Mouse (Mus musculus) forebrain, embryonic 12.5 days (tissue): ENCODE measurements around the gene Msh5. TPM values are rescaled to one million over a fixed set of nuclear protein-coding genes. Genes with fewer than 3 reads are reported as not detected.
"Not testable (repeated sequence)": the region's sequence is repeated elsewhere in the genome, so short reads cannot be mapped to it uniquely, and the experiment has no call there.

Experiments used
- ATAC-seq: fragments of 200-750 bp; cut with Nextera tagmentation; 2 replicates; pipeline ENCODE4 v1.8.0; 2017; ENCODE audit warnings: moderate TSS enrichment; ENCODE audit not compliant: low FRiP score
- H3K27ac ChIP-seq: fragments of 300-500 bp; sonication (generic); 2 replicates; pipeline ENCODE4 v1.5.1; 2016; ENCODE audit warnings: mild to moderate bottlenecking
- H3K27me3 ChIP-seq: fragments of 300-500 bp; sonication (generic); 2 replicates; pipeline ENCODE4 v1.6.1; 2016; ENCODE audit warnings: mild to moderate bottlenecking
- H3K36me3 ChIP-seq: fragments of 300-500 bp; sonication (generic); replicated peaks from 2 replicates; pipeline ENCODE4 v1.6.1; 2016; ENCODE audit warnings: mild to moderate bottlenecking
- H3K4me1 ChIP-seq: fragments of 300-500 bp; sonication (generic); 2 replicates; pipeline ENCODE4 v1.6.1; 2016
- H3K4me2 ChIP-seq: fragments of 300-500 bp; sonication (generic); 2 replicates; pipeline ENCODE4 v1.6.1; 2016; ENCODE audit warnings: mild to moderate bottlenecking, moderate library complexity
- H3K4me3 ChIP-seq: fragments of 300-500 bp; sonication (generic); replicated peaks from 2 replicates; pipeline ENCODE4 v1.5.1; 2016; ENCODE audit warnings: mild to moderate bottlenecking
- H3K9ac ChIP-seq: fragments of 300-500 bp; sonication (generic); 2 replicates; pipeline ENCODE4 v1.6.1; 2016; ENCODE audit warnings: mild to moderate bottlenecking
- H3K9me3 ChIP-seq: fragments of 300-500 bp; sonication (generic); 2 replicates; pipeline ENCODE4 v1.6.1; 2016
- WGBS: fragments of 180-500 bp; shearing (Covaris S2); methylation state at CpG from one replicate; pipeline ENCODE4 v1.1.7; 2016; 5-methylcytosine and 5-hydroxymethylcytosine counted together
- polyA plus RNA-seq: library from polyadenylated mRNA; unstranded; fragments of >200 nt; fragmentation: Nextera tagmentation; extraction: Ambion mirVana; gene quantifications from 2 replicates; pipeline ENCODE4 v1.2.1, GENCODE M21; 2016

The Msh5 gene
- polyA plus RNA-seq, 1 experiment from 2014 or later: 5.3 TPM

DNA sequence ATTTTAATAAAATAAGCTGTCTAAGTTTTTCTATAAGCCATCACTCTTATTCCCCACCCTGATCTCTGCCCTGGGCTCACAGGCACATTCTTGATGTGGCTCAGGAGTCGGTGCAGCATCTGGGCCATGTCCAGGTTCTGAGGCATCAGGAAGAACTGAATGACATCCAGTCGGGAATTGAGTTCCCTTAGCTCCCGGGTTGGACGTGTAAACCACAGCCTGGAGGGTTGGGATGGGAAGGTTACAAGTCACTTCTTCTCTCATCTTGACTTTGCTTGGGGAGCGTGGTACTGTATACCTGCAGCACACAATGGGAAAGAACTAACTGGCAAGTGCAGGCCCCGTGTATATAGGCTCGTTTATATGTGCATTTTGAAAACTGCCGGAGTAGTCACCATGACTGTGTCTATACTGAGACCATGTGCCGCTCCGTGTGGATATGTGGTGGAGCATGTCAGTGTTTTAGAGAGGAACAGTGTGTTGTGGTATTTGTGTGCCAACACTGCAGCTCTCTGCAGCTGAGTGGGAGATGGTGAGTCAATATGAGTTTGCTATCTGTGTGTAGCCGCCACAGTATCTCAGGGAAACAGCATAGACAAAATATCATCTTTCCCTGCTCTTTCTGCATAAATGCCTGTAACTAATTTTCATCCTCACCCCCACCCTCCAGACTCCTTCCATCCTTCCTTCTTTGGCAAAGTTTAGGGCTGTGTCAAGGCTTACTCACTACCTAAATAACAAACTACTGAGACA, 7.2 kb downstream of the Msh5 start:
- H3K4me2 ChIP-seq: no peak overlapping the region
- H3K36me3 ChIP-seq: no peaks in the 10 kb centered on the region
- no peaks in the 10 kb centered on the region for H3K27me3 ChIP-seq
- ATAC-seq: no peak
- H3K27ac ChIP-seq: no peak overlapping the region
- H3K4me1 ChIP-seq: no peaks in the 10 kb centered on the region
- H3K9me3 ChIP-seq: no peaks in the 10 kb centered on the region
- no peak overlapping the region for H3K4me3 ChIP-seq
- H3K9ac ChIP-seq: no peak overlapping the region
- 90% methylated on average over 11 of the region's 11 CpGs for WGBS

DNA sequence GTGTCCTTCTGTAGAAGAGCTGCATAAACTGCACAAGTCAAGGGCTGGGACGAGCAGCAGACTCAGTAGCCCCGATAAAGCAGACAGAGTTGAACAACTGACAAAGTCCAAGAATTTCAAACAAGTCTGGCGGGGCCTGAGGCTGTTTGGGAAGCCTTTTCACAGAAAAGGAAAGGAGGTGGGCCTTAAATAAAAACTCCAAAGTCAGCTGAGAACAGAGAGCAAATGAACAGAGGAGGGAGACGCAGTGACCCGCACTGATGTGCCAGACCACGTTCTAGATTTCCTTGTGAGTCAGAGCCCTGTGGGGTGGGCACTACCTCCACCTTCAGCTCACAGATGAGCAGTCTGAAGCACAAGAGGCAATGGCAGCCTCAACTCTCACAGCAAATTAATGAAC, 11.6 kb downstream of the Msh5 start:
- ATAC-seq: no peak
- H3K27ac ChIP-seq: no peak overlapping the region
- WGBS: 86% methylated on average over 6 of the region's 6 CpGs

DNA sequence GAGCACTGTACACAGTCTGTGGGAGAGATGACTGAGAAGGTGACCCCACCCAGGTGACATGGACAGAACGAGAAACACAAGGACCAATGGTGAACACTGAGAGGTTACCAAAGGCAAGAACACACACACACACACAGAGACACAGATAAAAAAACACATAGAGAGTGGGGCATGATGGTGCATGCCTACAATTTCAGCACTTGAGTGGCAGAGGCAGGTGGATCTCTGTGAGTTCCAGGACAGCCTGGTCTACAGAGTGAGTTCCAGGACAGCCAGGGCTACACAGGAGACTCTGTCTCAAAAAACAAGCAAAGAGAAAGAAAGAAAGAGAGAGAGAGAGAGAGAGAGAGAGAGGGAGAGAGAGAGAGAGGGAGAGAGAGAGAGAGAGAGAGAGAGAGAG, 12.8 kb downstream of the Msh5 start:
- H3K27me3 ChIP-seq: not testable (repeated sequence)

More for the DNA sequence above, 11.6 kb downstream of the Msh5 start:
- no peak overlapping the region for H3K4me3 ChIP-seq
- no peak overlapping the region for H3K4me2 ChIP-seq
- no peaks in the 10 kb centered on the region for H3K9me3 ChIP-seq
- no peak overlapping the region for H3K9ac ChIP-seq
- no peaks in the 10 kb centered on the region for H3K36me3 ChIP-seq
- H3K4me1 ChIP-seq: peaks cover 6% of the 10 kb centered on the region
- H3K27me3 ChIP-seq: no peaks in the 10 kb centered on the region

GRCm38 (mm10) chr17:35032323-35032870, 14.1 kb downstream of the Msh5 start:
- Histone ChIP-seq H3K9me3 (no peaks in the 10 kb centered on the region), H3K4me3 (no peak overlapping the region), H3K4me2 (no peak overlapping the region), H3K27me3 (no peaks in the 10 kb centered on the region), H3K9ac (no peak overlapping the region), H3K4me1 (peaks cover 19% of the 10 kb centered on the region), H3K36me3 (no peaks in the 10 kb centered on the region), H3K27ac (no peak overlapping the region)
- no peak for ATAC-seq
- WGBS: 79% methylated on average over 8 of the region's 8 CpGs

More for the DNA sequence above, 12.8 kb downstream of the Msh5 start:
- 78% methylated on average over 1 of the region's 1 CpGs for WGBS
- not testable (repeated sequence) for H3K9ac ChIP-seq, H3K27ac ChIP-seq, H3K4me2 ChIP-seq, ATAC-seq, H3K4me1 ChIP-seq, H3K9me3 ChIP-seq, H3K4me3 ChIP-seq, H3K36me3 ChIP-seq

DNA sequence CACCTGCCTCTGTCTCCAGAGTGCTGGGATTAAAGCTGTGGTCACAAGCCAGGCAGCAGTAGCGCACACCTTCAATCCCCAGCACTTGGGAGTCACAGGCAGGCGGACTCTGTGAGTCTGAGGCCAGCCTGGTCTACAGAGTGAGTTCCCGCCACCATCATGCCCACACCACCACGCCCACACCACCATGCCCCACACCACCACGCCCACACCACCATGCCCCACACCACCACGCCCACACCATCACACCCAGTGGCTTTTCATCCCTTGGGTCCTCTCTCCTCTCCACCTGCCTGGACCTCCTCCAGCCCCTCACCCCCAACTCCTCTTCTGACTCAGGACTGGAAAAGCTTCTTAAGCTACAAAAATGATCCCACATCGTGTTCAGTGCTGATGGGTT, 14.7 kb downstream of the Msh5 start:
- Histone ChIP-seq H3K27me3 (no peaks in the 10 kb centered on the region), H3K9me3 (no peaks in the 10 kb centered on the region), H3K4me3 (no peak overlapping the region), H3K9ac (no peak overlapping the region), H3K4me1 (peaks cover 24% of the 10 kb centered on the region), H3K27ac (no peak overlapping the region), H3K36me3 (no peaks in the 10 kb centered on the region), H3K4me2 (no peak overlapping the region)
- 82% methylated on average over 7 of the region's 7 CpGs for WGBS
- ATAC-seq: no peak

- H3K4me2 ChIP-seq: no peak overlapping the region
- no peaks in the 10 kb centered on the region for H3K27me3 ChIP-seq
- H3K9ac ChIP-seq: no peak overlapping the region
- ATAC-seq: no peak
- H3K4me3 ChIP-seq: no peak overlapping the region
- no peaks in the 10 kb centered on the region for H3K9me3 ChIP-seq
- no peak overlapping the region for H3K27ac ChIP-seq
- WGBS: 90% methylated on average over 11 of the region's 11 CpGs
- H3K36me3 ChIP-seq: no peaks in the 10 kb centered on the region
- H3K4me1 ChIP-seq: peaks cover 28% of the 10 kb centered on the region
Observed at GRCm38 (mm10) chr17:35031272-35031671, 15.3 kb downstream of the Msh5 start.

DNA sequence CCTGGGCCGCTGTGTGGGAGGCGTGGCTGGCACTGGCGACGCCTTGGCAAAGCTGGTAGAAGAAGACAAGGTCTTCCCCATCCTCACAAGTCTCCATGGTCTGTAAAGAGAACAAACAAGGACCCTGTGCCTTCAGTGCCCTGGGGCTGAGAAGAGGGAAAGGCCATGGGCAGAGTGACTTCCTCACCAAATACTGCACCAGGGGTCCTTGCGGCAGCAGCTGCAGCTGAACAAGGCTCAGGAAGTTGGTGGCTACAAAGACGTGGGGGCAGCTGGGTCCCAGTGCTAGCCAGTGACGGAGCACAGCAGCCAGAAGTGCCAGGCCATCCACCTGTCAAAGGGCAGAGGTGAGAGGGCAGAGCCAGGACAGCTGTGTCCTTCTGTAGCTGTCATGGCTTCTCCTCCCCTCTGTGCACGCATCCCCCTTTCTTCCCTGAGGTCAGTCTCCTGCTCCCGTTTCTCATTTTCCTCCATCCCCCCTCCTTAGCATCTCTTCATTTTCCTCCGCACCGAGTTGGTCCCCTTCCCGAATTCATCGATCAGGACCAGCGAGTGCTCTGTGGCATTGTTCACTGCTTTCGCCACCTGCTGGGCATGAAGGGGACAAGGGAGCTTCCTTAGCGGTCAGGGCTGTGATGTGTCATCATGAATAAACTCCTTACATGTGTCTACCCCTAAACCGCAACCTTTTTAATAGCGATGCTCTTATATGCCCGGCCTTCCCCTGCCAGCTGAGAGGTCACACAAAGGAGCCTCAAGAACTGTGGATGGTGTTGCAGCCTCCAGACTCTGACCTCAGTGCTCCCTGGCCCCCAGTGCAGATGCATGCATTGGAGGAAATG, 16.6 kb downstream of the Msh5 start:
- H3K4me3 ChIP-seq: no peak overlapping the region
- H3K36me3 ChIP-seq: no peaks in the 10 kb centered on the region
- peak overlapping the region; percentile 19 for H3K4me2 ChIP-seq
- 30% methylated on average over 19 of the region's 19 CpGs for WGBS
- no peak overlapping the region for H3K27ac ChIP-seq
- peaks cover 32% of the 10 kb centered on the region for H3K4me1 ChIP-seq
- H3K9me3 ChIP-seq: no peaks in the 10 kb centered on the region
- no peak overlapping the region for H3K9ac ChIP-seq
- no peaks in the 10 kb centered on the region for H3K27me3 ChIP-seq
- ATAC-seq: no peak

GRCm38 (mm10) chr17:35028315-35028714, 18.2 kb downstream of the Msh5 start:
- no peak for ATAC-seq
- Histone ChIP-seq H3K4me3 (no peak overlapping the region), H3K4me1 (peaks cover 35% of the 10 kb centered on the region), H3K27me3 (no peaks in the 10 kb centered on the region), H3K36me3 (no peaks in the 10 kb centered on the region), H3K9me3 (no peaks in the 10 kb centered on the region), H3K4me2 (no peak overlapping the region), H3K9ac (no peak overlapping the region), H3K27ac (no peak overlapping the region; the same call in 1 of the 2 replicates)
- 79% methylated on average over 2 of the region's 2 CpGs for WGBS

DNA sequence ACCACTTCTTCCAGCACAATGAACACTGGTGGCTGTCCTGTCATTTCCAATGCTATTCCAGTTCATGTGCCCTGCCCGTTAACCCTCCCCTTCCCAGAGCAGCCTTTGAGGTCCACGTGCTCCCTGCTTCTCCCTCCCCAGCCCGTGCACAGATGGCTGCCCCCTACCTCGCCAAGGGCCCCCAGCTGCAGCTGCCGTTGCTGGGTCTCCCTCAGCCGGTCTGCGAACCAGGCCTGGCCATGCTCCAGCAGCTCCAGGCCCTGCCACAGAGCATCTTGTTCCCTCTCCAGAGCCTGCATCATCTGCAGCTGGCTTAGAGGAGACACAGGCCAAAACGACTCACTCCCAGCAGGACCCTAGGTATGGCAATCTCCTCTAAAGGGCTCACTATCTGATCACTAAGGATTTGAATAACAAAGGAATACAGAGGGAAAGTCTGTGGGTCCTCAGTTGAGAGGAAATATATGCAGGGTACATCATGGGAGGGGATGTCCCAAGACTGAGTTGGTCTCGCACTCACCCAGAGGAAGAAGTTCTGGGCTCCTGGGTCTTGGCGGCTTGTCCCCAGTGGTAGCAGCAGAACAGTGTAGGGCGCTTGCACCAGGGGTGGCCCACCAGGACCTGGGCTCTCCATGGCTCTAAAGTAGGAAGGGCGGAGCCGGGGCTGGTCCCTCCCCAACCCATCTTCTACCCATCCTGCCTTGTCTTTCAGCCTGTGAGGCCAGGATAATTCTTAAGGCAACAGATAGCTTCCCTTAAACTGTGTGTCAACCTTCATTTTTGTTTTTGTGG, 19.1 kb downstream of the Msh5 start, which contains the start of gene Sapcd1:
Gene Sapcd1, minus strand, starts transcription at position 740 of the 792 bp plus-strand sequence.
- H3K4me3 ChIP-seq: peak within 1 kb of the TSS; percentile 6; the same call in 1 of the 2 replicates
- H3K36me3 ChIP-seq: no peaks in the 10 kb centered on the region
- H3K27me3 ChIP-seq: no peaks in the 10 kb centered on the region
- peak within 1 kb of the TSS; percentile 30; the same call in 1 of the 2 replicates for H3K9ac ChIP-seq
- H3K9me3 ChIP-seq: no peaks in the 10 kb centered on the region
- 29% methylated on average over 13 of the region's 13 CpGs for WGBS
- H3K4me1 ChIP-seq: peaks cover 35% of the 10 kb centered on the region
- H3K27ac ChIP-seq: peak within 1 kb of the TSS; percentile 84
- H3K4me2 ChIP-seq: peak within 1 kb of the TSS; percentile 38
- peak; percentile 83 for ATAC-seq

- peak overlapping the region; percentile 84; the same call in 1 of the 2 replicates for H3K27ac ChIP-seq
- WGBS: 93% methylated on average over 5 of the region's 5 CpGs
- H3K27me3 ChIP-seq: no peaks in the 10 kb centered on the region
- H3K4me2 ChIP-seq: no peak overlapping the region
- no peak for ATAC-seq
- H3K36me3 ChIP-seq: no peaks in the 10 kb centered on the region
- H3K4me3 ChIP-seq: no peak overlapping the region
- H3K9me3 ChIP-seq: no peaks in the 10 kb centered on the region
- H3K4me1 ChIP-seq: peaks cover 43% of the 10 kb centered on the region
- H3K9ac ChIP-seq: no peak overlapping the region
Observed at GRCm38 (mm10) chr17:35026206-35026605, 20.3 kb downstream of the Msh5 start.

DNA sequence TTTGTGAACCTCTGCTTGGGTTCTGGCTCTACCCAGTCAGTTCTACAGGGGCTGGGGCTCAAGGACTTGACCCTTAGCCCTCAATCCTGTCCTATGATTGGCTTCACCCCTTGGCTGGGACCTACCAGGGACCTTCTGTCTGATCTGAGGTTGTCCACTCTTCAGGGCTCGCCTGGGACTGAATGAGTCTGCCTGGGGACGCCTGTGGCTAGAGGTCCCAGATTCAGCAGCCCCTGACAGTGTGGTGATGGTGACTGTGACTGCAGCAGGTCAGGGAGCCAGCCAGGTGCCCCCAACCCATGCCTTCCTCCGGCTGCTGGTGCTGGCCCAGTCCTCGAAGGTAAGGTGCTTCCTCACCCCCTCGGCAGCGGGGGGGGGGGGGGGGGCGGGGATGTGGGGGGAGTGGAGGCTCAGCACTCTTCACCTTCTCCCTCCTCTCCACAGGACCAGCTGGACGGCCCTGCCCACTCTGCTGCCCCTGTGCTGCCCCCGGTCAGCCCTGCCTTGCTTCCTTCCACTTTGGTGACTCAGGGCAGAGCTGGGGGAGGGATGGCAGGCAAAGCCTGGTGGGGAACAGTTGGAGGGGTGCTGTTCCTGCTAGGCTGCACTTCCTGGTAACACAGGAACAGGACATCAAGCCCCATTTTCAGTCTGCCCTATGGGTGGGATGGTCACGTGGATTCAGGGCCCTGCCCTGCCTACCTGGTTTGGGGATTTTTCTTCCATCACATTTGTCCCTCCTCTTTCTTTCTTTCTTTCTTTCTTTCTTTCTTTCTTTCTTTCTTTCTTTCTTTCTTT, 21.7 kb downstream of the Msh5 start:
- H3K4me2 ChIP-seq: no peak overlapping the region
- no peaks in the 10 kb centered on the region for H3K36me3 ChIP-seq
- H3K4me3 ChIP-seq: no peak overlapping the region
- no peaks in the 10 kb centered on the region for H3K9me3 ChIP-seq
- H3K27me3 ChIP-seq: no peaks in the 10 kb centered on the region
- ATAC-seq: no peak
- H3K27ac ChIP-seq: no peak overlapping the region
- peaks cover 42% of the 10 kb centered on the region for H3K4me1 ChIP-seq
- H3K9ac ChIP-seq: no peak overlapping the region
- 69% methylated on average over 7 of the region's 10 CpGs for WGBS
